Mouse (Mus musculus): Measurements from ENCODE around the gene Mtmr4. TPM values are rescaled to one million over a fixed set of nuclear protein-coding genes. Genes with fewer than 3 reads are reported as not detected.

Gene Mtmr4
- total RNA-seq, 4 experiments from 2014 or later, result 75.1 to 105 (median 86.8) TPM

DNA sequence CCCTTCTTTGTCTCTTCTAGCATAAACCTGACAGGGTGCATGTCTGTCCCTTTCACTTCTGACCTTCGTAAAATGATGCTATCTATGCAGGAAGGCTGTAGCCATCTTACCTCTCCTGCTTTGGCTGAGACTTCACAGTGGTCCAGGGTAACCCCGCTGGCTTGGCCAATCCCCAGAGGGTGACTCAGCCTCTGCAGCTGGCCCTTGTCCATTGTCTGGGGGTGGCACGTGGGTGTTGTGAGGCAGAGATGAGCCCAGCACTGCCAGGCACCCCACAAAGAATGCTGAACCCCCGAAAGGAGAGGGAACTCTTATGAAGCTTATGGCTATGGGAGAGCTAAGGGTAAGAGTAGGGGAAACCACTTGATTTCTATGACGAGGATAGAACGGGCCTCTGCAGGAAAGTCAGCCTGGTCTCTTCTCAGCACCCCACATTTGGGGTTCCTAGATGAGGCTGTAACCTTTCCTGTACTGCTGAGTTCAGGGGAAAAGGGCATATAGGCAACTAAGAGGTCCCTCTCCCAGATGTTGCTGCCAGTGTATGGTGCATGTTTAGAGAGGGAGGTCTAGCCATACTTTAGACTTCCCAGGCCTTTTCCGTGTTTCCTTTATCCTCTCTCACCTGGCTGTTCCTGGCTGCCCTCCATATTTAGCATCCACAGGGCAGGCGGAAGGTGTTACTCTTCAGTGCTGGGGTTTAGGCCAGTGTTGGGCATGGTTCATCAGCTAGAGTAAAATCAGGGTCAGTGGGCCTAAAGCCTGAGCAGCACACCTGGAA is 9.8 kb upstream of the Mtmr4 start:
- DNase-seq (ENCODE audit: low spot score in 2 of 2), result peak; percentile 78 to 82

DNA sequence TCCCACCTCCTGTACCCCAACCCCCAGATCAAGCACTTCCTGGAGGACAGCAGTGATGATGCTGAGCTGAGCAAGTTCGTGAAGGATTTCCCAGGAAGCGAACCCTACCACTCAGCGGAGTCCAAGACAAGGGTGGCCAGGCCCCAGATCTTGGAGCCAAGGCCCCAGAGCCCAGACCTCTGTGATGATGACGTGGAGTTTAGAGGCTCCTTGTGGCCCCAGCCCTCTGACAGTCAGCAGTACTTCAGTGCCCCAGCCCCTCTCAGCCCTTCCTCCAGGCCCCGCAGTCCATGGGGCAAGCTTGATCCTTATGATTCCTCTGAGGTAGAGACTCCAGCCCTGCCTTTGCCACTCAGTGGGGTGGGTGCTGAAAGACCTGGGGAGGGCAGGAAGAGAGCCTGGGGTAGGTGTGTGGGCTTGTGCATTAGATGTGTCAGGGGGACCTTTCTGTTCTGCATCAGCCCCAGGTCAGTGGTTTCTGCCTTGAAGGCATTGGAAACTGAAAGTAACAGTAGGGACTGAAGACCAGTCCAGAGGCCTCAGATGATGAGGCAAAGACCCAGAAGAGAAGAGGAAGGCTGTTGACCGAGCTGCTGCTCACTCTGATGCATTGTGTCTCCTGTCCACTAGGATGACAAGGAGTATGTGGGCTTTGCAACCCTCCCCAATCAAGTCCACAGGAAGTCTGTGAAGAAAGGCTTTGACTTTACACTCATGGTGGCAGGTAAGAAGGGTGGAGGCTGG is 8.5 kb upstream of the Mtmr4 start:
- peak in 1 of 2 experiments; percentile 3 for DNase-seq (ENCODE audit: low spot score in 2 of 2)

DNA sequence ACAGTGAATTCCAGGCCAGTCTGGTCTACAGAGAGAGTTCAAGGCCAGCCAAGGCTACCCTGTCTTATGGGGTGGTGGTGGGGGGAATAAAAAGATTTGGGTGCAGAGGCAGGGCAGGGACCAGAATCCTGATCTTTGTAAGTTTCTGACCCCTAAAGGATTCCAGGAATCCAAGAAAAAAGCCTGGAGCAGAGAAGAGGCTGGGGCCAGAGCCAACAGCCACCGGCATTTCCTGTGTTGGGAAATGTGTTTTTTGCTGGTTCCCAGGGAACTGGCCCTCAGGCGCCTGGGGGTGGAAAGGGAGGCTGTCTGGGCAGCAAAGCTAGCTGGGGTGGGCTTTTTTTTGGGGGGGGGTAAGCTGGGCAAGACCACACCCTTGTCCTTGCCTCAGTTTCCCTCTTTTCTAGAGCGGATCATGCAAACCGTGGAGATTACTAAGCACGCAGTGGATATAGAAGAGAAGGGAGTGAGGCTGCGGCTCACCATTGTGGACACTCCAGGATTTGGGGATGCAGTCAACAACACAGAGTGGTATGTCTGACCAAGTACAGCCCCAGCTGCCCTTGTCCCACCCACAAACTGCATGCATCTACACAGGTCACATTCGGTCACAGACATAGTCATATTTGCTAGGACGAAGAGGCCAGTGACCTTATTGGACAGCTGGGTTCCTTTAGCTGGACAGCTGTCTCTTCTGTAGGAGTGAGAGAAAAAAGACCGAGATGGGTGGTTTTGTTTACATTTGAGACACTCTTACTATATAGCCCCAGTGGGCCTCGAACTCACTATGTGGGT is 7.1 kb upstream of the Mtmr4 start:
- no peak for DNase-seq (ENCODE audit: low spot score in 2 of 2)

DNA sequence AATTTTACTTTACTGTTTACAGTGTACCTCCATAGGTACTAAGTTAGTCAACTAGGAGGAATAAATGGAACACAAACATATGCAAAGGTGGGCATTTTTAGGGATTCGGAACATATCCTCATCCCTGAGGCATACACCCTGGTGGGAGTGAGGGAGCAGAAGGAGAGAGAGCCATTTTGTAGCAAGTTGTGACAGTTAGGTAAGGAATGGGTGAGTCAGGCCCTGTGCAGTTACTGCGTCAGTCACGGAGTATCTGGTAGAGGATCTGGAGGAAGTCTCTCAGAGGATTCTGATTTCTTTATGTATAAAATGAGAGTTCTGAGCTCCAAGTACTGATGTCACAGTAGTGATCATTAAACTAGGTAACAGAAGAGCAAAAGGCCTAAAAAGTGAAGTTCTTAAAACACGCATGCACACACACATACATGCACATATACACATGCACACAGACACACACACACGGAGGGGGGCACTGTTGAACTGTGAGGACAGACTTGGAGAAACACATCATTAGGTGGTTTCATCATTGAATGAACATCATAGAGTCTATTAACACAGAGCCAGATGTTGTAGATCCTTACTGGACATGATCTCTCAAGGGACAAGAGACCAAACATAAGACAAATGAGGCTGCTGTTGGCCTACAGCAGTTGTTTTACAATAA is 4.6 kb upstream of the Mtmr4 start:
- DNase-seq (ENCODE audit: low spot score in 2 of 2), result no peak

DNA sequence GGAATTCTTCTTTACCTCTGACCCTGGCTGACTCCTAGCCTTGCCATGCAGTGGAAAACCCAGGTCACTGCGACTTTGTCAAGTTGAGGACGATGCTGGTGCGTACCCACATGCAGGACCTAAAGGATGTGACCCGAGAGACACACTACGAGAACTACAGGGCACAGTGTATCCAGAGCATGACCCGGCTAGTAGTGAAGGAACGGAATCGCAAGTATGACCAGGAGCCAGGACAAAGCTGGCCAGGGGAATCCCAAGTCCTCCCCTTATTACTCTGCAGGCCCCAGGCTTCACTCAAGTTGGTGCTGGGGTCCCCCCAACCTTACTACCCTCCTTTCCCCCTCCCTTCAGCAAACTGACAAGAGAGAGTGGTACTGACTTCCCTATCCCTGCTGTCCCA is 2.4 kb upstream of the Mtmr4 start:
- DNase-seq (ENCODE audit: low spot score in 2 of 2), result no peak

DNA sequence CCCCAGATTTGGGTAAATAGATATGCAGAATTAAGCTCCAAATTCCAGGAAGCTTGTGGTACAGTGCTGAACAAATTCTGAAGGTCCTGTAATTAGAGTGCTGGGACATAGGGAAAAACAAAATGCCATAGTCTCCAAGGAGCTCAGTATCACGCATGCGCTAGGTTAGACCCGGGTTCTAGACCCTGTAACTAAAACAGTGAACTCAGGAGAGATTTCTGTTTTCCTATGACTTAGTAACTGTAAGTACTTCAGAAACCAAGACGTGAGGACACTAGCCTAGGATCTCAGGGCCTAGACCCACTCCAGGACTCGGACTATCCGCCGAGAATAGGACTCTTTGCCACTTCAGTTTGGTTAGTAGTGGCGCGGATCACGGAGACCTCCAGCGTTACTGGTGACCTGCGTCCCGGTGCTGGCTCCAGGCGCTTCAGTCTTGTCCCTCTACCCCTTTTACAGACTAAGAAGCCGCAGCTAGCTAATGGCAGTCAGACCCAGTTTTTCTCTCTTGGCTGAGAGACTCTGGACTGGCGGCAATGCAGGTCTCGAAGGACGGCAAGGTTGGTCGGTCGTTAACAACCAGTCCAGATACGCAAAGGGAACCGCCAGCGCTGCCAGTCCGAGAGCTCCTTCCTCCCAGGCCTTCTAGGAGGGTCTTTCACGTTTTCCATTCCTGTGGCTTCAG is 979 bp upstream of the Mtmr4 start:
- no peak for DNase-seq (ENCODE audit: low spot score in 2 of 2)

DNA sequence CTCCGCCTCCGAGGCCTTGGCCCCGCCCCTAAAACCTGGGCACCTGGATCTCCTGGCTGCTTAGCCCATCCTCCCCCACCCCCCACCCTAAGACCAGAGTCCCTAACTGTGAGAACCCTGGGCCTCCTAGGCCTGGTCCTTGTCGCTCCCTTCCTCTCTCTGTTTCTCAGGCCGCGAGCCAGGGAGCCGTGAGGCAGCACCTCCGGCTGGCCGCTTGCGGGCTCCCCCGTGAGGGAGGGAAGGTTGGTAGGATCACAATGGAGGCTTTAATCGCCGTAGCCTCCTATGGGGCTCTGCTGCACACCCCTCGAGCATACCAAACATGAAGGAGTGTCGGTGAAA is 363 bp downstream of the Mtmr4 start:
- no peak for DNase-seq (ENCODE audit: low spot score in 2 of 2)

DNA sequence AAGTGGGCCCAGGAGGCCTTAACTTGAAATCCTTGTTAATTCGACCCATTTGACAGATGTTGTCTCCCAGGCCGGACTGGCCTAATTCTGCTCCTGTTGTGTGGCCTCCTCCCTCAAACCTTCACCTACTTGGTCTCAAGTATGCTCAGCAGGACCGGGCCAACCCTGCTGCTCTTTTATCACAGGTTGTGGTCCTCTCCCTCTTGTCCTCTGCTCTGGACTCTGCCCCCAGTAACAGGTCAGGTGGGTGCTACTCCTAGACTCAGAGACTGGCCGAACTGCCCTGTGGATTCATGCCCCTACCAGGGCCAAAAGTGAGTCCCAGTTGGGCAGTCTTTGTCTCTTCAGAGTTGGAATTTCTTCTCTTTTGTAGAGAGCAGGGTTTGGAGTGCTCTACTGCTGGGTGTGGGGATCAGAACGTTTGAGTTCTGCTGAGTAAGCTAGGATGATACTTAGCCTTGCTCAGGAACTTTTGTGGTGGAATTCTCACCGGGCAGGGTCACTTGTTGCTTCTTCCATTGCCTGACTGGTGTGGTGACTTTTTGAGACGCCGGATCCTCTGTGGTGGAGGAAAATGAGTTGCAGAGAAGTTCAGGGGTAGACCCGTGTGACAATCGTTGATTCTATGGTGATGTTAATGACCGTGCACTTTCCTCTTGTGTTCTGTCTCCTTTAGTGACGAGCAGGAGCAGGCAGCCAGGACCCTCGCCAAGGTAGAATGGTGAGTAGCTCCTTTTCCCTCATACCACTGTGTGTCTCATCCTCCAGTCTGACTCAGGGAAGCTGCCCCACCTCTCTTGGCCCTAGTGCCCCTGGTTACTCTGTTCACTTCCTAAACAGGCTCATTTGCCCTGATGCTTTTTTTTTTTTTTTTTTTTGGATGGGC is 994 bp downstream of the Mtmr4 start:
- no peak for DNase-seq (ENCODE audit: low spot score in 2 of 2)

DNA sequence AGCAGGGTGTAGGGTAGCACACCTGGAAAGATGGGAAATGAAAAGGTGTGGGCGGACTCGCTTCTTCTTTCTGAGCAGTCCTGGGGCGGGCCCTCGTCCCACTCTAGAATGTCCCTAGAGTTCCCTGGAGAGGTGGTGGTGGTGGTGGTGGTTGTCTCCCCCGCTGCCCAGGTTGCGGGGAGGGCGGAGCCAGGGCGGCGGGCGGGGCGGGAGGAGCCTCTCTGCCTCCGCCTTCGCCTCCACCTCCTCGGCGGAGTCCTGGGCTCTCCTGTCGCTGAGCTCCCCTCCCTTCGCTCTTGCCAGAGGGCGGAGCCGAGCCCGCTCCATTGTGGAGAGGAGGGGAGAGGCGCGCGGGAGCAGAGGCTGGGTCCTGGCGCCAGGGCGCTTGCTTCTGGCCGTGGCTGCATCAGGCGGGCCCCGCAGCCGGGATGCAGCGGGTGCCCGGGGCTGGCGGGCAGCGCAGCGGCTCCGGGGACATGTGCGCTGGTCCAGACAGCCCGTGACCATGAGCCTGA is 3.4 kb downstream of the Mtmr4 start:
- peak; percentile 76 to 77 for DNase-seq (ENCODE audit: low spot score in 2 of 2)

DNA sequence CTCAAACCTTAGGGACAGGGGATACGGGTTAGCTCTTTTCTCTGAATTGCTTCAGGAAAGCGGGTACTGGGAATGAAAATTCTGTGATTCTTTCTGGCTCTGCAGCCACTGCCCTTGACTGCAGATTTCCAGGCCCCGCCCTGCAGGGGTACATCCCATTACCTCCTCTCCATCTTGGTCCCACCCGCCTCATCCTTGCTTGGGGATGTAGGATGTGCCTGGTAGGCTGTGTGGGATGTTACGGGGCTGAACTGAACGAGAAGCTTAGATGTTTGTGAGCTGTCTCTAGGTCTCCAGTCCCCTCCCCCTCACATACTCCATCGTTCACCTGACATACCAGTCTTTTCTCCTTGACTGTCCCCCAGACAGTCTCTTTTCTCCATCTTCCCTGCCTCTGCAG is 4.0 kb downstream of the Mtmr4 start:
- no peak for DNase-seq (ENCODE audit: low spot score in 2 of 2)

DNA sequence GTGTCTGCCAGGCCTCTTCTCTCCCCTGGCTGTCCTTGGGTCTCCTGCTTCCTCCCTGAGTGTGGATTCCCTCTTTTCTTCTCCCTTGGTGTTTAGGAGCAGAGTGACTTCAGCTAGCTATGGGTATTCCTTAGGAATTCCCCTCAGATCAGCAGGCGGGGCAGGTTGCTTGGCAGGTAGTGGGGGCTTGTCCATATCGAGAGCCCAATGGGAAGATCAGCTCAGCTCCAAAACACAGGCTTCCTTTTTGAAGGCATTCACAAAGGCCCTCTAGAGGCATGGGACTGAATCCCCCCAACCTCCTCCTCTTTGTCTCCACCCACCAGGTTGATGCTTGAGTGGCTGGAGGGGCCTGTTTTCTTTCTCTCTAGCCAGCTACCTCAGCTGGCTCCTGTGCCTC is 4.5 kb downstream of the Mtmr4 start:
- DNase-seq (ENCODE audit: low spot score in 2 of 2), result no peak

DNA sequence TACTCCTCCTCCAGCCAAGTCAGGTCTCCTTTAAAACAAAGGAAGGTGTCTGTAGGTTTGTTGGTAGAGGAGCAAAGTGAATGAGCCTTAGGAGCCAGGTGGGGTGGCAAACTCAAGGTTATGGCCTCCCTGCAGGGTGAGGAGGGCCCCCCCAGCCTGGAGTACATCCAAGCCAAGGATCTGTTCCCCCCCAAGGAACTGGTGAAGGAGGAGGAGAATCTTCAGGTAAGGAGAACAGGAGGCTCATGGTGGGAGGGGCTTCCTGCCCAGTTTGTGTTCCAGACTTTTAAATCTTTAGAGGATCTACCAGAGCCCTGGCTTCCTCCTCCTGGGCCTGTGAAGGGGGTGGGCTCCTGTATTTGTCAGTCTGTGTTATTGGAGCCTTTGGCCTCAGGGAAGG is 5.1 kb downstream of the Mtmr4 start:
- DNase-seq (ENCODE audit: low spot score in 2 of 2), result no peak

DNA sequence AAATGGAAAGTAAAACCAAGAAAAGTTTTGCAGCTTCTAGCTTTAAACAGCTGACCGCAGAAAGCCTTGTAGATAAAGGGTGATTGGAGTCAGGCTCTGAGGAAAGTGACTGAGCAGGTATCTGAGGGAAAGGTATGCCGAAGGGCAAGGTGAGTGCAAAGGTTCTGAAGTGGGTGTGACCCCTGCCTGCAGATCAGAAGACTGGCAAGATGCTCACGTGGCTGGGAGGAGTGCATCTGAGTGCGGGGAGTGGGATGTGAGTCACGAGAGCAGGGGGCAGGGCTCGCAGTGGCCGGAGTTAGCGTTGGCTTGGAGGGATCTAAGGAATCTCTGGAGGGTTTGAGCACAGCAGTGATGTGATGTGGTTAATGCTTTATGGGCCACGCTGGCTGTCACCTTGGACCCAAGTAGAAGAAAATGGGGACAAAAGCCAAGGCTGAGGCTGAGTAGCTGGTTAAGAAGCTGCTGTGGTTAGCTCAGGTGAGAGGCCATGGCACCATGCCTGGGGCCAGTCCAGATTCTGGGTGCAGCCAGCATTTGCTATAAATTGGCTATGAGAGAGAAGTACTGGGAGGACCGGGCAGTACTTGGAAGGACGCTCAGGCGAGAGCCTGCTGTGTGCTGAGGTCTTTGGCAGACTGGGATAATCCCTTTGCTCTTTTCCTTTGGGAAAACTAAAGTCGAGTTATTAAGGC is 7.6 kb downstream of the Mtmr4 start:
- DNase-seq (ENCODE audit: low spot score in 2 of 2), result no peak

DNA sequence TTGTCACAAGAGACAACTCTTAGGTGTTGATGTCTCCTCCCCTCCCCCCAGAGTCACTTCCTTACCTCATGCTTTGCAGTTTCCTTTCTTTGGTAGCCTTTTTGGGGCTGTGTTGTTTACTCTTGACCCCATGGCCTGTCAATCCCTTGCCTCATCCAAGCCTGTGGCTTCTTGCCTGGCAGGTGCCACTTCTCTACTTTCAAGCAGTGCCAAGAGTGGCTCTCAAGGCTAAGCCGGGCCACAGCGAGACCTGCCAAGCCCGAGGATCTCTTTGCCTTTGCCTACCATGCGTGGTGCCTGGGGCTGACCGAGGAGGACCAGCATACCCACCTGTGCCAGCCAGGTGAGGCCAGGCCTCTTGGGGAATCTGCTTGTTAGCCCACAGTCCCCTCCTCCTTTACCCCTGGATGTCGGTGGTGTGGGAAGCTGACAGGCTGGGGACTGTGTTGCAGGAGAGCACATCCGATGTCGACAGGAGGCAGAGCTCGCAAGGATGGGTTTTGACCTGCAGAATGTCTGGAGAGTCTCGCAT is 8.4 kb downstream of the Mtmr4 start:
- no peak for DNase-seq (ENCODE audit: low spot score in 2 of 2)

DNA sequence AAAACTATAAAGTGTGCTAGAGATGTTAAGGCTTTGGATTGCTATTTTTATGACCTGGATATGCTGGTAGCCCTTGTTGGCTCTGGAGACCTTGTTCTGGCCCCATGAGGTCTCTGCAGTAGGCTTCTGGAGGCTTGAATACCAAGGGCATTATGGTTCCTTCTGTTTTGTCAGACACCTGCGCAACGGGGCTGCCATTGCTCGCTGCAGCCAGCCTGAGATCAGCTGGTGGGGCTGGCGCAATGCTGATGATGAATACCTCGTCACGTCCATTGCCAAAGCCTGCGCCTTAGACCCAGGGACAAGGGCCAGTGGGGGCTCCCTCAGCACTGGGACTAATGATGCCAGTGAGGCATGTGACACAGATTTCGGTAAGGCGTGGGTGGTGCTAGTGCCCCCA is 10.3 kb downstream of the Mtmr4 start:
- DNase-seq (ENCODE audit: low spot score in 2 of 2), result no peak

DNA sequence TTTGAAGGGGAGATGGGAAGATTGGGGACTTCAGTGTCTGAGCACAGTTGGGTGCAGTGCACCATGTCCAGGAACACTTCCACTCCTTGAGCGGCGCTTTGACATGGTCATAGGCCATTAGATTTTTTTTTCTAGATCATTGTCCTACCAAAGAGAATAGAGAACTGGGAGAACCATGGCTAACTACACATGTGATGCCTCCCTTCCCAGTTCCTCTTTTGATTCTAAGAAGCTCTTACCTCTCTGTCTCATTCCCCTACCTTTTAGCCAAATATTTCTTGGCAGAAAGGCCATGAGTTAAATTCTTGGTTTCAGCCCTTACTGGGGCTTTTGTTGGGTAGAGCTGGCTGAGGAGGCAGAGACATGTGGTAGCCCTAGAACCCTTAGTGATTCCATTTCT is 11.6 kb downstream of the Mtmr4 start:
- no peak for DNase-seq (ENCODE audit: low spot score in 2 of 2)

DNA sequence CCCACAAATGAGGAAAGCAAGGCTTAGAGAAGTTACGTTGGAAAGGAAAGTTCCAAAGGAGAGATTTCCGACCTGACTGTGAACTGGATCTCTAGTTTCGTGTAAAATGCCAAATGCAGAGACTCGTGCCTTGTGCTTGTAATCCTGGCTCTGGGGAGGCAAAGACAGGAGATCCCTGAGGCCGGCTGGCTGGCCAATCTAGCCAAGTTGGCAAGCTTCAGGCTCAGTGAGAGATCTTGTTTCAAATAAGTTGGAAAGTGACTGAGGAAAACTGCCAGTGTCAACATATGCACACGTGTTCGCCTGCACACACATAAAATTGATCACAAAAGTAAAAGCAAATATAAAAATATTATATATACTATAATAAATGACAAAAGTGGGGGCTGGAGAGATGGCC is 17.3 kb downstream of the Mtmr4 start:
- no peak for DNase-seq (ENCODE audit: low spot score in 2 of 2)

DNA sequence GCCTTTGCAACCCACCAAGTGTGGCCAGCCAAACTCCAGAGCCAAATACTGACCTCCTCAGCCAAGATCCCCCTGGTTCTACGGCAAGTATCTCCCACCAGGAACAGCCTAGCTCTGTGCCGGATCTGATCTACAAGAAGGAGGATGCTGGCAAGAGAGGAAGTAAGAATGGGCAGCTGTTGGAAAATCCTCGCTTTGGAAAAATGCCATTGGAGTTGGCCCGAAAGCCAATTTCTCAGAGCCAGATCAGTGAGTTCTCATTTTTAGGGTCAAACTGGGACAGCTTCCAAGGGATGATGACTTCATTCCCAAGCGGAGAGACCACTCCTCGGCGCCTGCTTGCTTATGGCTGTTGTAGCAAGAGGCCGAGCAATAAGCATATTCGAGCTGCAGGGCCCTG is 19.6 kb downstream of the Mtmr4 start:
- DNase-seq (ENCODE audit: low spot score in 2 of 2), result no peak

DNA sequence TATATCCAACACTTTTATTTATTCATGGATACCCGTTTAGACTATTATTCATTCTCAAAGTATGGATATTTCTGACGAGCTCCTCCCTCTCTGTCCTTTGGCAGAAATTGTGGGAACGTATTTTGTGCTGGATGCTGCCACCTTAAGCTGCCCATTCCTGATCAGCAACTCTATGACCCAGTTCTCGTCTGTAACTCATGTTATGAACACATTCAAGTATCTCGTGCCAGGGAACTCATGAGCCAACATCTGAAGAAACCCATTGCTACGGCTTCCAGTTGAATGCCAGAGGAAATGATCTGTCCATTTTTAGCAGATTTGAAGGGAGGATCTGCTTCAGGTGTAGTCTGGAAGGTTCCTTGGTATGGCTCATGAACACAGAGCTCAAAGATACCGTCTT is 22.0 kb downstream of the Mtmr4 start:
- DNase-seq (ENCODE audit: low spot score in 2 of 2), result no peak
